Mouse (Mus musculus) intestine, embryonic 16.5 days (tissue): Measurements from ENCODE around the gene Pdia6. TPM values are rescaled to one million over a fixed set of nuclear protein-coding genes. Genes with fewer than 3 reads are reported as not detected.
A peak's percentile ranks its signal among the peaks of the same experiment; 100 is the strongest.

ENCODE experiments used
- ATAC-seq: fragments of 200-750 bp; cut with Nextera tagmentation; 2 replicates; pipeline ENCODE4 v1.8.0; 2017; ENCODE audit warnings: moderate TSS enrichment, moderate library complexity
- H3K27ac ChIP-seq: fragments of 300-500 bp; sonication (generic); 2 replicates; pipeline ENCODE4 v1.5.1; 2014; ENCODE audit warnings: mild to moderate bottlenecking, low read length
- H3K27me3 ChIP-seq: fragments of 300-500 bp; sonication (generic); replicated peaks from 2 replicates; pipeline ENCODE4 v1.6.1; 2014; ENCODE audit warnings: low read length, control low read depth, mixed read lengths; ENCODE audit not compliant: control insufficient read depth, insufficient read depth
- H3K36me3 ChIP-seq: fragments of 300-500 bp; sonication (generic); 2 replicates; pipeline ENCODE4 v1.6.1; 2014; ENCODE audit warnings: low read length, control low read depth; ENCODE audit not compliant: control insufficient read depth, insufficient read depth
- H3K4me1 ChIP-seq: fragments of 300-500 bp; sonication (generic); 2 replicates; pipeline ENCODE4 v1.6.1; 2014; ENCODE audit warnings: low read length, control low read depth, mixed read lengths; ENCODE audit not compliant: control insufficient read depth, insufficient read depth
- H3K4me2 ChIP-seq: fragments of 300-500 bp; sonication (generic); 2 replicates; pipeline ENCODE4 v1.6.1; 2014; ENCODE audit warnings: low read depth, low read length, control low read depth
- H3K4me3 ChIP-seq: fragments of 300-500 bp; sonication (generic); 2 replicates; pipeline ENCODE4 v1.5.1; 2014; ENCODE audit warnings: mild to moderate bottlenecking, low read length
- H3K9ac ChIP-seq: fragments of 300-500 bp; sonication (generic); 2 replicates; pipeline ENCODE4 v1.6.1; 2014; ENCODE audit warnings: low read depth, low read length
- H3K9me3 ChIP-seq: fragments of 300-500 bp; sonication (generic); 2 replicates; pipeline ENCODE4 v1.6.1; 2016; ENCODE audit warnings: low read length, control low read depth; ENCODE audit not compliant: control insufficient read depth
- WGBS: fragments of 180-500 bp; shearing (Covaris S2); extraction: QIAGEN DNeasy Blood & Tissue Kit; methylation state at CpG from one replicate; pipeline ENCODE4 v1.1.7; 2014; 5-methylcytosine and 5-hydroxymethylcytosine counted together
- polyA plus RNA-seq: library from polyadenylated mRNA; unstranded; fragments of >200 nt; fragmentation: Nextera tagmentation; extraction: Ambion mirVana; gene quantifications from 2 replicates; pipeline ENCODE4 v1.2.1, GENCODE M21; 2015

The Pdia6 gene
- polyA plus RNA-seq, 1 experiment from 2014 or later: 650 TPM

- no peak overlapping the region for H3K9ac ChIP-seq
- no peak overlapping the region for H3K4me2 ChIP-seq
- 64% methylated on average over 4 of the region's 4 CpGs for WGBS
- H3K36me3 ChIP-seq: peaks cover 6% of the 10 kb centered on the region
- no peaks in the 10 kb centered on the region for H3K4me1 ChIP-seq
- no peaks in the 10 kb centered on the region for H3K27me3 ChIP-seq
- no peaks in the 10 kb centered on the region for H3K9me3 ChIP-seq
- no peak overlapping the region for H3K27ac ChIP-seq
- H3K4me3 ChIP-seq: no peak overlapping the region
- no peak for ATAC-seq
These were observed 22.2 kb downstream of the Pdia6 start for GRCm38 (mm10) chr12:17288496-17288895.

GRCm38 (mm10) chr12:17289060-17289459 lies 22.7 kb downstream of the Pdia6 start:
- Histone ChIP-seq H3K9me3 (no peaks in the 10 kb centered on the region), H3K4me3 (no peak overlapping the region), H3K27ac (no peak overlapping the region), H3K4me1 (no peaks in the 10 kb centered on the region), H3K4me2 (no peak overlapping the region), H3K36me3 (peaks cover 5% of the 10 kb centered on the region), H3K27me3 (no peaks in the 10 kb centered on the region), H3K9ac (no peak overlapping the region)
- ATAC-seq: no peak
- WGBS: 71% methylated on average over 2 of the region's 2 CpGs

- no peaks in the 10 kb centered on the region for H3K27me3 ChIP-seq
- 59% methylated on average over 2 of the region's 2 CpGs for WGBS
- H3K4me3 ChIP-seq: no peak overlapping the region
- peaks cover 3% of the 10 kb centered on the region for H3K36me3 ChIP-seq
- no peak overlapping the region for H3K9ac ChIP-seq
- no peak overlapping the region for H3K4me2 ChIP-seq
- no peak overlapping the region for H3K27ac ChIP-seq
- ATAC-seq: no peak
- no peaks in the 10 kb centered on the region for H3K4me1 ChIP-seq
- no peaks in the 10 kb centered on the region for H3K9me3 ChIP-seq
These were observed 23.6 kb downstream of the Pdia6 start for GRCm38 (mm10) chr12:17289913-17290312.

- no peak overlapping the region for H3K9ac ChIP-seq
- no peak overlapping the region for H3K4me3 ChIP-seq
- ATAC-seq: peak; percentile 73
- H3K9me3 ChIP-seq: no peaks in the 10 kb centered on the region
- no peak overlapping the region for H3K27ac ChIP-seq
- H3K4me1 ChIP-seq: no peaks in the 10 kb centered on the region
- H3K36me3 ChIP-seq: no peaks in the 10 kb centered on the region
- H3K4me2 ChIP-seq: no peak overlapping the region
- 58% methylated on average over 4 of the region's 4 CpGs for WGBS
- no peaks in the 10 kb centered on the region for H3K27me3 ChIP-seq
These were observed 24.2 kb downstream of the Pdia6 start for GRCm38 (mm10) chr12:17290569-17290968.

GRCm38 (mm10) chr12:17296899-17297298 lies 30.6 kb downstream of the Pdia6 start:
- H3K9me3 ChIP-seq: no peaks in the 10 kb centered on the region
- 57% methylated on average over 2 of the region's 2 CpGs for WGBS
- H3K4me3 ChIP-seq: no peak overlapping the region
- H3K27me3 ChIP-seq: no peaks in the 10 kb centered on the region
- H3K27ac ChIP-seq: no peak overlapping the region
- H3K4me1 ChIP-seq: no peaks in the 10 kb centered on the region
- no peak for ATAC-seq
- no peak overlapping the region for H3K9ac ChIP-seq
- H3K4me2 ChIP-seq: no peak overlapping the region
- no peaks in the 10 kb centered on the region for H3K36me3 ChIP-seq

- H3K4me3 ChIP-seq: no peak overlapping the region
- H3K36me3 ChIP-seq: no peaks in the 10 kb centered on the region
- no peak overlapping the region for H3K4me2 ChIP-seq
- no peak for ATAC-seq
- no peak overlapping the region for H3K9ac ChIP-seq
- no peaks in the 10 kb centered on the region for H3K9me3 ChIP-seq
- WGBS: 90% methylated on average over 1 of the region's 1 CpGs
- H3K4me1 ChIP-seq: no peaks in the 10 kb centered on the region
- H3K27ac ChIP-seq: no peak overlapping the region
- no peaks in the 10 kb centered on the region for H3K27me3 ChIP-seq
These were observed 33.6 kb downstream of the Pdia6 start for GRCm38 (mm10) chr12:17299902-17300301.

- Histone ChIP-seq H3K4me2 (no peak overlapping the region), H3K36me3 (no peaks in the 10 kb centered on the region), H3K27me3 (no peaks in the 10 kb centered on the region), H3K4me1 (no peaks in the 10 kb centered on the region), H3K9ac (no peak overlapping the region), H3K9me3 (no peaks in the 10 kb centered on the region), H3K4me3 (no peak overlapping the region), H3K27ac (no peak overlapping the region)
- ATAC-seq: no peak
- WGBS: 88% methylated on average over 7 of the region's 7 CpGs
These were observed 39.1 kb downstream of the Pdia6 start for GRCm38 (mm10) chr12:17305445-17305844.

GRCm38 (mm10) chr12:17308246-17308645 lies 41.9 kb downstream of the Pdia6 start:
- ATAC-seq: no peak
- H3K9ac ChIP-seq: no peak overlapping the region
- no peaks in the 10 kb centered on the region for H3K4me1 ChIP-seq
- no peaks in the 10 kb centered on the region for H3K36me3 ChIP-seq
- no peak overlapping the region for H3K4me3 ChIP-seq
- WGBS: 54% methylated on average over 4 of the region's 4 CpGs
- no peak overlapping the region for H3K4me2 ChIP-seq
- no peaks in the 10 kb centered on the region for H3K9me3 ChIP-seq
- H3K27ac ChIP-seq: no peak overlapping the region
- no peaks in the 10 kb centered on the region for H3K27me3 ChIP-seq

GRCm38 (mm10) chr12:17310852-17311839 lies 44.8 kb downstream of the Pdia6 start:
- no peaks in the 10 kb centered on the region for H3K9me3 ChIP-seq
- no peaks in the 10 kb centered on the region for H3K4me1 ChIP-seq
- no peak overlapping the region for H3K4me3 ChIP-seq
- H3K4me2 ChIP-seq: no peak overlapping the region
- no peaks in the 10 kb centered on the region for H3K36me3 ChIP-seq
- no peak overlapping the region for H3K27ac ChIP-seq
- ATAC-seq: no peak
- 64% methylated on average over 16 of the region's 16 CpGs for WGBS
- no peaks in the 10 kb centered on the region for H3K27me3 ChIP-seq
- H3K9ac ChIP-seq: no peak overlapping the region
